Mouse (Mus musculus): ENCODE data around the gene 4930407I10Rik.

Gene 4930407I10Rik

GRCm38 (mm10) chr15:82058719-82059201 is at the start of gene 4930407I10Rik:
Gene 4930407I10Rik (plus strand): TSS chr15:82059151.
- DNase-seq (ENCODE audit: low read depth, low spot score), result no peak

GRCm38 (mm10) chr15:82011947-82012346 is 47.0 kb upstream of the 4930407I10Rik start:
- DNase-seq (ENCODE audit: low read depth, low spot score), result peak; percentile 91

GRCm38 (mm10) chr15:82014745-82015391 is 44.1 kb upstream of the 4930407I10Rik start:
- no peak for DNase-seq (ENCODE audit: low read depth, low spot score)

GRCm38 (mm10) chr15:82015392-82016100 is 43.4 kb upstream of the 4930407I10Rik start:
- DNase-seq (ENCODE audit: low read depth, low spot score), result peak; percentile 68

- DNase-seq (ENCODE audit: low read depth, low spot score), result peak; percentile 97
Measured at GRCm38 (mm10) chr15:82016101-82016808, 42.7 kb upstream of the 4930407I10Rik start.

GRCm38 (mm10) chr15:82016830-82017229 is 42.1 kb upstream of the 4930407I10Rik start:
- DNase-seq (ENCODE audit: low read depth, low spot score), result no peak

GRCm38 (mm10) chr15:82017461-82017860 is 41.5 kb upstream of the 4930407I10Rik start:
- DNase-seq (ENCODE audit: low read depth, low spot score), result no peak

GRCm38 (mm10) chr15:82019288-82019687 is 39.7 kb upstream of the 4930407I10Rik start:
- DNase-seq (ENCODE audit: low read depth, low spot score), result peak; percentile 32

GRCm38 (mm10) chr15:82022535-82023088 is 36.3 kb upstream of the 4930407I10Rik start:
- DNase-seq (ENCODE audit: low read depth, low spot score), result peak; percentile 25

- DNase-seq (ENCODE audit: low read depth, low spot score), result no peak
Measured at GRCm38 (mm10) chr15:82023965-82024635, 34.9 kb upstream of the 4930407I10Rik start.

GRCm38 (mm10) chr15:82027276-82027675 is 31.7 kb upstream of the 4930407I10Rik start:
- no peak for DNase-seq (ENCODE audit: low read depth, low spot score)

- DNase-seq (ENCODE audit: low read depth, low spot score), result no peak
Measured at GRCm38 (mm10) chr15:82027726-82028125, 31.2 kb upstream of the 4930407I10Rik start.

GRCm38 (mm10) chr15:82032386-82032785 is 26.6 kb upstream of the 4930407I10Rik start:
- DNase-seq (ENCODE audit: low read depth, low spot score), result no peak

- no peak for DNase-seq (ENCODE audit: low read depth, low spot score)
Measured at GRCm38 (mm10) chr15:82033762-82034161, 25.2 kb upstream of the 4930407I10Rik start, which contains the start of gene Desi1. Gene Desi1 (minus strand): TSS chr15:82033862.

- DNase-seq (ENCODE audit: low read depth, low spot score), result no peak
Measured at GRCm38 (mm10) chr15:82035904-82036689, 22.9 kb upstream of the 4930407I10Rik start.

GRCm38 (mm10) chr15:82040650-82041049 is 18.3 kb upstream of the 4930407I10Rik start:
- peak; percentile 77 for DNase-seq (ENCODE audit: low read depth, low spot score)

- DNase-seq (ENCODE audit: low read depth, low spot score), result peak; percentile 80
Measured at GRCm38 (mm10) chr15:82044166-82044784, 14.7 kb upstream of the 4930407I10Rik start.

- peak; percentile 28 for DNase-seq (ENCODE audit: low read depth, low spot score)
Measured at GRCm38 (mm10) chr15:82046246-82046891, 12.6 kb upstream of the 4930407I10Rik start.

- peak; percentile 88 for DNase-seq (ENCODE audit: low read depth, low spot score)
Measured at GRCm38 (mm10) chr15:82047080-82047883, 11.7 kb upstream of the 4930407I10Rik start, which contains the start of gene Snu13. Gene Snu13 (minus strand): TSS chr15:82047598.

Measured in 3T3-L1 (cell line).